Mouse (Mus musculus): ENCODE results near the gene Rgs10.

DNA sequence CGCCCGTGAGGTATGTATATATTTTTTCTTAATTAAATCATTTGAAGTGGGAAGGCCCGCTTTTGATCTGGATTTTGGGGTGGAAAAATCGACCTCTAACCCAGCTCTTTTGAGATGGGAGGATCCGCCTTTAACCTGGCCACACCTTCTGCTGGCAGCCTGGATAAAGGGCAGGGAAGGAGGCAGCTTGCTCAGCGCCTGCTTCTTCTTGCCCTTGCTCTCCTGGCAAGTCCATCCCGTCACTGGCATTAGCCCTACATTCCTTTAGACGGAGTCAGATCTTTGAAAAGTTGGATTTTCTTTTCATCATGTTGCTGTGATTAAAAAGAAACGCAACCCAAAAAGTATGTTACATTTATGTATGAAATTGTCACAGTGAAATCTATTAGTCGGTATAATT is 54.8 kb downstream of the Rgs10 start:
- no peak for TF ChIP-seq CTCF (IDR thresholded peaks at IDR 0.05; ENCODE audit: low read depth)
- no peak for TF ChIP-seq EP300 (IDR thresholded peaks at IDR 0.05; ENCODE audit: low read depth)
